Mouse (Mus musculus): ENCODE data around the gene Ccnt2. TPM values are rescaled to one million over a fixed set of nuclear protein-coding genes. Genes with fewer than 3 reads are reported as not detected.
"Not testable (repeated sequence)": the region's sequence is repeated elsewhere in the genome, so short reads cannot be mapped to it uniquely, and the experiment has no call there.

Ccnt2 gene
- 42.3 and 43.9 TPM in 2 replicates for polyA plus RNA-seq (2016; fragmentation: Nextera tagmentation; extraction: Ambion mirVana)

- H3K9me3 ChIP-seq (replicated peaks): no peaks in the 10 kb centered on the region
- no peaks in the 10 kb centered on the region for H3K27me3 ChIP-seq (replicated peaks)
- peaks cover 30% of the 10 kb centered on the region for H3K36me3 ChIP-seq
- H3K4me3 ChIP-seq: peak within 1 kb of the TSS; percentile 98
- H3K9ac ChIP-seq: peak within 1 kb of the TSS; percentile 92
- 0% methylated on average over 63 of the region's 63 CpGs for WGBS (ENCODE audit: insufficient replicate concordance)
- peak within 1 kb of the TSS; percentile 94 for H3K27ac ChIP-seq
- peak; percentile 97 for ATAC-seq
- H3K4me1 ChIP-seq: peaks cover 39% of the 10 kb centered on the region
- peak within 1 kb of the TSS; percentile 84 for H3K4me2 ChIP-seq
Observed at GRCm38 (mm10) chr1:127773803-127774500, at the start of gene Ccnt2. Ccnt2 (plus strand) TSS chr1:127774164.

GRCm38 (mm10) chr1:127729096-127729495 lies 44.9 kb upstream of the Ccnt2 start, which contains the start of gene Acmsd:
Acmsd (plus strand) TSS chr1:127729413.
- ATAC-seq: no peak
- 69% methylated on average over 4 of the region's 4 CpGs for WGBS (ENCODE audit: insufficient replicate concordance)
- H3K27me3 ChIP-seq (replicated peaks): no peaks in the 10 kb centered on the region; the same call in 1 of the 2 replicates
- H3K9me3 ChIP-seq (replicated peaks): 0 out of 2 replicates have a peak, but pooled peaks cover 2% of the 10 kb centered on the region
- no peak within 1 kb of the TSS for H3K27ac ChIP-seq
- H3K36me3 ChIP-seq: no peaks in the 10 kb centered on the region
- H3K4me2 ChIP-seq: no peak within 1 kb of the TSS
- no peaks in the 10 kb centered on the region for H3K4me1 ChIP-seq
- no peak within 1 kb of the TSS for H3K9ac ChIP-seq
- H3K4me3 ChIP-seq: no peak within 1 kb of the TSS

- H3K4me3 ChIP-seq: no peak overlapping the region
- WGBS (ENCODE audit: insufficient replicate concordance): 64% methylated on average over 3 of the region's 3 CpGs
- 0 out of 2 replicates have a peak, but pooled peaks cover 2% of the 10 kb centered on the region for H3K9me3 ChIP-seq (replicated peaks)
- no peaks in the 10 kb centered on the region for H3K4me1 ChIP-seq
- H3K27me3 ChIP-seq (replicated peaks): no peaks in the 10 kb centered on the region; the same call in 1 of the 2 replicates
- H3K27ac ChIP-seq: no peak overlapping the region
- H3K4me2 ChIP-seq: no peak overlapping the region
- H3K36me3 ChIP-seq: no peaks in the 10 kb centered on the region
- no peak for ATAC-seq
- no peak overlapping the region for H3K9ac ChIP-seq
Observed at GRCm38 (mm10) chr1:127731086-127731485, 42.9 kb upstream of the Ccnt2 start.

- WGBS (ENCODE audit: insufficient replicate concordance): 61% methylated on average over 3 of the region's 3 CpGs
- Histone ChIP-seq H3K4me1 (no peaks in the 10 kb centered on the region), H3K4me3 (no peak overlapping the region)
Observed at GRCm38 (mm10) chr1:127732435-127732834, 41.5 kb upstream of the Ccnt2 start.

GRCm38 (mm10) chr1:127732841-127733240 lies 41.1 kb upstream of the Ccnt2 start:
- Histone ChIP-seq H3K27ac (no peak overlapping the region), H3K4me3 (no peak overlapping the region), H3K4me1 (no peaks in the 10 kb centered on the region), H3K9ac (no peak overlapping the region), H3K4me2 (no peak overlapping the region), H3K27me3 (replicated peaks) (no peaks in the 10 kb centered on the region; the same call in 1 of the 2 replicates), H3K9me3 (replicated peaks) (0 out of 2 replicates have a peak, but pooled peaks cover 2% of the 10 kb centered on the region), H3K36me3 (no peaks in the 10 kb centered on the region)
- 58% methylated on average over 3 of the region's 3 CpGs for WGBS (ENCODE audit: insufficient replicate concordance)
- ATAC-seq: no peak

More at GRCm38 (mm10) chr1:127732435-127732834, 41.5 kb upstream of the Ccnt2 start:
- H3K4me2 ChIP-seq: no peak overlapping the region
- no peak overlapping the region for H3K27ac ChIP-seq
- no peaks in the 10 kb centered on the region; the same call in 1 of the 2 replicates for H3K27me3 ChIP-seq (replicated peaks)
- 0 out of 2 replicates have a peak, but pooled peaks cover 2% of the 10 kb centered on the region for H3K9me3 ChIP-seq (replicated peaks)
- H3K36me3 ChIP-seq: no peaks in the 10 kb centered on the region
- H3K9ac ChIP-seq: no peak overlapping the region
- ATAC-seq: no peak

GRCm38 (mm10) chr1:127735356-127735755 lies 38.6 kb upstream of the Ccnt2 start:
- Histone ChIP-seq H3K9ac (no peak overlapping the region), H3K9me3 (replicated peaks) (no peaks in the 10 kb centered on the region), H3K4me2 (no peak overlapping the region), H3K36me3 (no peaks in the 10 kb centered on the region), H3K4me3 (no peak overlapping the region), H3K27me3 (replicated peaks) (peaks cover 9% of the 10 kb centered on the region; the same call in 1 of the 2 replicates), H3K4me1 (no peaks in the 10 kb centered on the region), H3K27ac (no peak overlapping the region)
- 62% methylated on average over 3 of the region's 3 CpGs for WGBS (ENCODE audit: insufficient replicate concordance)
- ATAC-seq: no peak

GRCm38 (mm10) chr1:127750401-127751102 lies 23.4 kb upstream of the Ccnt2 start:
- Histone ChIP-seq H3K4me1 (peaks cover 28% of the 10 kb centered on the region), H3K4me2 (no peak overlapping the region), H3K4me3 (no peak overlapping the region), H3K27ac (no peak overlapping the region), H3K9ac (no peak overlapping the region), H3K36me3 (no peaks in the 10 kb centered on the region), H3K27me3 (replicated peaks) (no peaks in the 10 kb centered on the region), H3K9me3 (replicated peaks) (no peaks in the 10 kb centered on the region)
- ATAC-seq: no peak
- 76% methylated on average over 11 of the region's 11 CpGs for WGBS (ENCODE audit: insufficient replicate concordance)

GRCm38 (mm10) chr1:127755806-127756205 lies 18.2 kb upstream of the Ccnt2 start:
- no peak for ATAC-seq
- Histone ChIP-seq H3K9me3 (replicated peaks) (no peaks in the 10 kb centered on the region), H3K36me3 (no peaks in the 10 kb centered on the region), H3K4me2 (peak overlapping the region; percentile 70), H3K4me3 (no peak overlapping the region), H3K9ac (peak overlapping the region; percentile 72), H3K27me3 (replicated peaks) (no peaks in the 10 kb centered on the region), H3K27ac (peak overlapping the region; percentile 97), H3K4me1 (peaks cover 64% of the 10 kb centered on the region)
- 46% methylated on average over 4 of the region's 4 CpGs for WGBS (ENCODE audit: insufficient replicate concordance)

GRCm38 (mm10) chr1:127756331-127757163 lies 17.4 kb upstream of the Ccnt2 start:
- H3K4me3 ChIP-seq: peak overlapping the region; percentile 45
- H3K27me3 ChIP-seq (replicated peaks): no peaks in the 10 kb centered on the region
- 14% methylated on average over 5 of the region's 5 CpGs for WGBS (ENCODE audit: insufficient replicate concordance)
- no peaks in the 10 kb centered on the region for H3K36me3 ChIP-seq
- H3K4me2 ChIP-seq: peak overlapping the region; percentile 70
- no peaks in the 10 kb centered on the region for H3K9me3 ChIP-seq (replicated peaks)
- H3K27ac ChIP-seq: peak overlapping the region; percentile 97
- H3K9ac ChIP-seq: peak overlapping the region; percentile 72
- peak; percentile 99 for ATAC-seq
- H3K4me1 ChIP-seq: peaks cover 64% of the 10 kb centered on the region

GRCm38 (mm10) chr1:127757164-127757545 lies 16.8 kb upstream of the Ccnt2 start:
- not testable (repeated sequence) for H3K9me3 ChIP-seq (replicated peaks); H3K27me3 ChIP-seq (replicated peaks); H3K36me3 ChIP-seq
- peaks cover 62% of the 10 kb centered on the region for H3K4me1 ChIP-seq
- ATAC-seq: 0 out of 2 replicates have a peak, but pooled peaks have one; percentile 7
- H3K9ac ChIP-seq: peak overlapping the region; percentile 72
- peak overlapping the region; percentile 70 for H3K4me2 ChIP-seq
- peak overlapping the region; percentile 45 for H3K4me3 ChIP-seq
- 60% methylated on average over 3 of the region's 3 CpGs for WGBS (ENCODE audit: insufficient replicate concordance)
- H3K27ac ChIP-seq: peak overlapping the region; percentile 97

GRCm38 (mm10) chr1:127765468-127765867 lies 8.5 kb upstream of the Ccnt2 start:
- ATAC-seq: peak; percentile 51; the same call in 1 of the 2 replicates
- WGBS (ENCODE audit: insufficient replicate concordance): 63% methylated on average over 2 of the region's 2 CpGs

More at GRCm38 (mm10) chr1:127765468-127765867, 8.5 kb upstream of the Ccnt2 start:
- Histone ChIP-seq H3K4me3 (no peak overlapping the region), H3K27ac (no peak overlapping the region), H3K36me3 (no peaks in the 10 kb centered on the region), H3K9me3 (replicated peaks) (no peaks in the 10 kb centered on the region), H3K4me1 (peaks cover 3% of the 10 kb centered on the region; the same call in 1 of the 2 replicates), H3K9ac (no peak overlapping the region), H3K27me3 (replicated peaks) (no peaks in the 10 kb centered on the region), H3K4me2 (no peak overlapping the region)

Data from liver, embryonic 12.5 days (tissue).